Mouse (Mus musculus) lung, postnatal 36 days (tissue): Measurements from ENCODE around the gene Ampd2.

Experiments used
- DNase-seq: peaks from one replicate; pipeline ENCODE4 v3.0.0; 2022; ENCODE audit warnings: mixed read lengths

Gene Ampd2

GRCm38 (mm10) chr3:108068826-108069225 lies 17.6 kb downstream of the Ampd2 start:
- DNase-seq, result no peak

GRCm38 (mm10) chr3:108067370-108067934 lies 19.0 kb downstream of the Ampd2 start:
- no peak for DNase-seq

- DNase-seq, result no peak
Measured at GRCm38 (mm10) chr3:108065551-108065950, 20.9 kb downstream of the Ampd2 start.

GRCm38 (mm10) chr3:108064672-108065071 lies 21.8 kb downstream of the Ampd2 start:
- no peak for DNase-seq

GRCm38 (mm10) chr3:108062648-108063047 lies 23.8 kb downstream of the Ampd2 start:
- no peak for DNase-seq

GRCm38 (mm10) chr3:108061420-108061819 lies 25.0 kb downstream of the Ampd2 start:
- peak; percentile 83 for DNase-seq

GRCm38 (mm10) chr3:108050493-108050892 lies 36.0 kb downstream of the Ampd2 start:
- DNase-seq, result no peak

- no peak for DNase-seq
Measured at GRCm38 (mm10) chr3:108048306-108048705, 38.1 kb downstream of the Ampd2 start.

GRCm38 (mm10) chr3:108046944-108047655 lies 39.4 kb downstream of the Ampd2 start:
- DNase-seq, result peak; percentile 23

GRCm38 (mm10) chr3:108044394-108045140 lies 41.9 kb downstream of the Ampd2 start, which contains the start of gene Gstm4:
Gstm4 (minus strand) TSS chr3:108044894.
- peak; percentile 96 for DNase-seq

- peak; percentile 42 for DNase-seq
Measured at GRCm38 (mm10) chr3:108033156-108033555, 53.3 kb downstream of the Ampd2 start.

GRCm38 (mm10) chr3:108032113-108032512 lies 54.3 kb downstream of the Ampd2 start:
- DNase-seq, result peak; percentile 69

GRCm38 (mm10) chr3:108028641-108029365 lies 57.6 kb downstream of the Ampd2 start:
- no peak for DNase-seq

GRCm38 (mm10) chr3:108026597-108026996 lies 59.9 kb downstream of the Ampd2 start:
- no peak for DNase-seq

- no peak for DNase-seq
Measured at GRCm38 (mm10) chr3:108026049-108026448, 60.4 kb downstream of the Ampd2 start.

GRCm38 (mm10) chr3:108025318-108025717 lies 61.1 kb downstream of the Ampd2 start:
- no peak for DNase-seq
